Mouse (Mus musculus): ENCODE data around the gene Vmn1r4. TPM values are rescaled to one million over a fixed set of nuclear protein-coding genes. Genes with fewer than 3 reads are reported as not detected.

Vmn1r4 gene
- total and polyA plus RNA-seq, 2 experiments from 2014 or later = 0.37 to 0.46 TPM

DNA sequence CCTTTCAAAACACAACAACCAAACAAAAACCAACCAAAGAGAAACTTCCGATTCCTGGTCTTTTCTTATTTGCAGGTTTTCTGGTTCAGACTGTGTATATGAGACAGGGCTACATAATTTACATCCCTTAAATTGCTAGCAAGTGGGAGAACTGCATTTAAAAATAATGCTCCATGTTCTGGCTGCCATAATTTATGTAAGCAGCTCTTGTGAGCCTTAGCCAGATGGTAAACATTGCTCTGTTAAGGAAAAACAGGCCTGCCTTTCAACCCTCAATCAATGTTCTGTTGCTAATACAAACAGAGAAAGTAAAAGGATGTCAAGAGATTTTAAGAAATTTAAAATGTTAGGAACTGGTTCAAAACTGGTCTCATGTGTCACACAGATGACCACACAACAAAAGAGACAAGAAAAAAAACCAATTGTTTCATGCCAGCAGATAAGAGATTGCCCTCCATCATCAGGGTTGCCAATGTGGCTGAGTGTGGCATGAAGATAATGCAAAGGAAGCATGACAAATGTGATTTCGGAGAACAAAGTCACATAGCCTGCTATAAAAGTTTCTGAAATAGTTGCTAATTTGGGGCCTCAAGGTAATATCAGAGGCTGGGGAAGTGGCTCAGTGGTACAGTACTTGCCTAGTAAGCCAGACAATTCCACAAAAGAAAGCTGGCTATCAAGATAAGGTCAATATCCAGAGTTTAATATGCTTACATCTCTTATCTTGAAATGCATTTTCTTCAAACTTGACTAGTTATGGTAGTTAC is 10.5 kb upstream of the Vmn1r4 start:
- WGBS = 82% methylated on average over 2 of the region's 2 CpGs
- H3K9me3 ChIP-seq (ENCODE audit: low read length) = no peaks in the 10 kb centered on the region
- no peak for ATAC-seq
- no peak overlapping the region for H3K4me3 ChIP-seq (ENCODE audit: low read length)
- H3K4me2 ChIP-seq (ENCODE audit: low read depth, low read length) = no peak overlapping the region
- no peaks in the 10 kb centered on the region for H3K4me1 ChIP-seq (ENCODE audit: insufficient read depth, low read length)
- no peak overlapping the region for H3K9ac ChIP-seq (replicated peaks; ENCODE audit: low read length)
- no peak overlapping the region for H3K27ac ChIP-seq
- no peak for DNase-seq (ENCODE audit: low spot score)
- no peaks in the 10 kb centered on the region for H3K27me3 ChIP-seq (ENCODE audit: insufficient read depth, low read length)
- TF ChIP-seq CTCF (IDR thresholded peaks at IDR 0.05; ENCODE audit: low read depth) = no peak
- H3K36me3 ChIP-seq (ENCODE audit: insufficient read depth, low read length) = no peaks in the 10 kb centered on the region

DNA sequence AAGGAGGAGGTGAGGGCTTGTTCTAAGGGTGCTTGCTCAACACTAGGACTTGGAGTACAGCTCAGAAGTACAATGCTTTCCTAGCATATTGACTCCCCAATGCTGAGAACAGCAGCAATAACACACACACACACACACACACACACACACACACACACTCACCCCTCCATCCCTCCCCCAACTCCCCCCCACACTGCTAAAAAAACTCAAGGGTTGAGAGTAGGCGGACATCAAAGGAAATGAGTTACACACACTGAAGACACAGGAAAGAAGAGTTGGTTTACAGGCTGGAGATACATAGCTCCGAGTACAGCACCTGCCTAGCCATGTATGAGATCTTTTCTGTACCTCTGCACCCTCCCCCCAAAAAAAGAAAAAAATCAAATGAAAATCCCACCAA is 7.5 kb upstream of the Vmn1r4 start:
- Histone ChIP-seq H3K9ac (replicated peaks; ENCODE audit: low read length) (no peak overlapping the region), H3K9me3 (ENCODE audit: low read length) (no peaks in the 10 kb centered on the region), H3K4me1 (ENCODE audit: insufficient read depth, low read length) (no peaks in the 10 kb centered on the region), H3K27ac (no peak overlapping the region), H3K4me3 (ENCODE audit: low read length) (no peak overlapping the region), H3K27me3 (ENCODE audit: insufficient read depth, low read length) (no peaks in the 10 kb centered on the region), H3K4me2 (ENCODE audit: low read depth, low read length) (no peak overlapping the region), H3K36me3 (ENCODE audit: insufficient read depth, low read length) (no peaks in the 10 kb centered on the region)
- no peak for TF ChIP-seq CTCF (IDR thresholded peaks at IDR 0.05; ENCODE audit: low read depth)
- WGBS = 89% methylated on average over 2 of the region's 2 CpGs
- DNase-seq (ENCODE audit: low spot score) (no peak), ATAC-seq (no peak)

DNA sequence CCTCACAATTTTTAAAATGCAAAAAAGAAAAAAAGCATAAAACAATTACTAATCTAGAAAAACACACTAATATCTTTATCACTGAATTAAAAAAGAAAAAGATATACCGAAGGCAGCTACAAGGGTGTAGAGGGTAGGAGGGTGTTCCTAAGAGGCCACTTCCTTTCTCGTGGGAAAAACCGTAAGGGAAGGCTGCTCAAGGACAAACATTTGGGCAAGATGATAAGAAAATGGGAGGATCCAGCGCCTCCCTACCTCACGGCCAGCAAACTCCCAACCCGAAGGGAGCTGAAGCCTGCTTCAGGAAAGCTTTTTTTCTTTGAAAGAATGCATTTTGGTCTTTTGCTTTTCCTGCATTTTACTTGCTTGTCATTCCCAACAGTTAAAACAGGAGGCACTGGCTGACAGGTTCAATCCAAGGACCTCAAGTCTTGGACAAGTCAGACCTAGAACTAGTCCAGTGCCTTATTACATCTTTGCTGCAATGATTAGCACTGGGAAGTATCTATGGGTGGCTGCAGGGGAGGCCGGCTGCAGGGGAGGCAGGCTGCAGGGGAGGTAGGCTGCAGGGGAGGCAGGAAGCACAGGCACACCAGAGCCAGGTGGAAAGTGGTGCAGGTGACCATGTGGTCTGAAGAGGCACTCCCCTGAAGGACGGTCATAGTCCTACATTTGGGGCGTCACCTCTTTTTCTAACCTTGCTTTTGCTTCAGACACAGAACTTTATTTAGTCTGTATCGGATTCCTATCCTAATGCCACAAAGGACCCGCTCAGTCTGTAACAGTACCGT is 6.0 kb upstream of the Vmn1r4 start:
- 80% methylated on average over 12 of the region's 12 CpGs for WGBS
- Histone ChIP-seq H3K9me3 (ENCODE audit: low read length) (no peaks in the 10 kb centered on the region), H3K4me1 (ENCODE audit: insufficient read depth, low read length) (no peaks in the 10 kb centered on the region), H3K27me3 (ENCODE audit: insufficient read depth, low read length) (no peaks in the 10 kb centered on the region), H3K9ac (replicated peaks; ENCODE audit: low read length) (no peak overlapping the region), H3K4me2 (ENCODE audit: low read depth, low read length) (no peak overlapping the region), H3K36me3 (ENCODE audit: insufficient read depth, low read length) (no peaks in the 10 kb centered on the region), H3K27ac (no peak overlapping the region), H3K4me3 (ENCODE audit: low read length) (no peak overlapping the region)
- no peak for TF ChIP-seq CTCF (IDR thresholded peaks at IDR 0.05; ENCODE audit: low read depth)
- ATAC-seq = no peak
- DNase-seq (ENCODE audit: low spot score) = no peak

DNA sequence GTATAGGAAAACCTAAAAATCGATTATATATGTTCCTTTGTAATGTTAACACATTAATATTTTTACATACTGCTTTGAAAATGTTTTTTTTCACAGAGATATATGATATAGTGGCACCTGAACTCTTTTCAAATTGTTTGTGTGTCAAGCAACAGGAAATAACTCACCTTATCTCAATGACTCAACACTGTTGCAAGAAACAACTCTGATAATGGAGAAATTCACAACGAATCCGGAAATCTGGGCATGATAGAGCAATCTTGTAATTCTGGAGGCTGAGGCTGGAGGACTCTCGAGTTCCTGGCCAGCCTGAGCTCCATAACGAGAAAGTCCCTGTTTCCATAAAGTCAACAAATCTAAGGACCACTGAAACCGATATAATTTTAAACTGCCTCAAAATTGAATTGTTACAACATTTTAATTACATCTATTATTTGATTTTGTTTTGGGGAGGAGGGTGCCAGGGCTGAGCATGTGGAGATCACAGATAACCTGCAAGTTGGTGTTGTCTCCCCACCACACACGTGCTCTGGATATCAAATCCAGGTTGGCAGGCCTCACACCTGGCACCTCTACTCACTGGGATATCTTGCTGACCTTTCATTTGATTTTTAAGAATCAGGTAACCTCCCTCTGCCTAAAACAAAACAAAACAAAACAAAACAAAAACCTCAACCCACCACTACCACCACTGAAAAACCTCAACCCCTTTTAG is 4.3 kb upstream of the Vmn1r4 start:
- no peaks in the 10 kb centered on the region for H3K36me3 ChIP-seq (ENCODE audit: insufficient read depth, low read length)
- ATAC-seq = no peak
- no peaks in the 10 kb centered on the region for H3K9me3 ChIP-seq (ENCODE audit: low read length)
- no peak overlapping the region for H3K4me3 ChIP-seq (ENCODE audit: low read length)
- DNase-seq (ENCODE audit: low spot score) = no peak
- TF ChIP-seq CTCF (IDR thresholded peaks at IDR 0.05; ENCODE audit: low read depth) = no peak
- no peak overlapping the region for H3K4me2 ChIP-seq (ENCODE audit: low read depth, low read length)
- no peak overlapping the region for H3K9ac ChIP-seq (replicated peaks; ENCODE audit: low read length)
- H3K27me3 ChIP-seq (ENCODE audit: insufficient read depth, low read length) = no peaks in the 10 kb centered on the region
- H3K4me1 ChIP-seq (ENCODE audit: insufficient read depth, low read length) = 0 out of 2 replicates have a peak, but pooled peaks cover 2% of the 10 kb centered on the region
- H3K27ac ChIP-seq = no peak overlapping the region
- WGBS = 94% methylated on average over 7 of the region's 7 CpGs

DNA sequence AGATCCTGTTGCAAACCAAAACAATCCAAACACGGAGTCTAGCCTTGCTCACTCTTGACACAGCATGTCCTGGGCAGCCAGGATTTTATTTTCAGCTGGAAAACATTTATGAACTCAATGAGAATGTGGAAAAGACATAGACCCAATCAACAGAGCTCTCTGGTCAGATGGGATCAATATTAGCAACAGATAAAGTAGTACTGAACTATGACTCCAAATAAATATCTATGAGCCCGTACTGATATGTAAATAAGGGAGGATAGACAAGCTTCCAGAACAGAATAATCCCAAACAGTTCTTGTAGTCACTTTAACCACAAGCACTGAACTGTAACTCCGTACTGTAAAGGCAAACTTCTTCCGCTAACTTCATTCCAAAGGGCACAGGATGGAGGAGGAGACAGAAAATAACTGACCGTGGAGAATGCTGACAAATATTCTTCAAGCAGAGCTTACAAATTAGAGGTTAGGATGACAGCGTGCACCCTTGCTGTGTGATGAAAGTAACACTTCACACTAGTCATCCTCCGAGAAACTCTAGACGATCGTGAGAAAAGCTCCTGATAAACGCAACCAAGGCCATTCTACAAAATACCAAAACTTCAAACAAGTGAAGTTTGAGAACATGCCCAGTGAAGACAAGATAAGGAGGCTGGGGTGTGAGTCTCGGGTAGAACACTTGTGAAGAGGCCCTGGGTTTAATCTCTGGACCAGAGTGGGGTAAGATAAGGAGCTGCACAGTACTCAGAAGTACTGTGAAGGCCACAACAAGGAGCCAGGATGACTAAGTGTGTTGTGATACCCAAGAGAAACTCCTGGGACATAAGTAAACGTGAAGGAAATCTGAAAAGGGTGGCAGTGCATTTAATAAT is 3.4 kb upstream of the Vmn1r4 start:
- H3K4me2 ChIP-seq (ENCODE audit: low read depth, low read length) = no peak overlapping the region
- H3K9ac ChIP-seq (replicated peaks; ENCODE audit: low read length) = no peak overlapping the region
- H3K36me3 ChIP-seq (ENCODE audit: insufficient read depth, low read length) = no peaks in the 10 kb centered on the region
- TF ChIP-seq CTCF (IDR thresholded peaks at IDR 0.05; ENCODE audit: low read depth) = no peak
- H3K4me1 ChIP-seq (ENCODE audit: insufficient read depth, low read length) = 0 out of 2 replicates have a peak, but pooled peaks cover 6% of the 10 kb centered on the region
- no peak overlapping the region for H3K4me3 ChIP-seq (ENCODE audit: low read length)
- DNase-seq (ENCODE audit: low spot score) (no peak), ATAC-seq (no peak)
- no peaks in the 10 kb centered on the region for H3K9me3 ChIP-seq (ENCODE audit: low read length)
- no peaks in the 10 kb centered on the region for H3K27me3 ChIP-seq (ENCODE audit: insufficient read depth, low read length)
- H3K27ac ChIP-seq = no peak overlapping the region
- 76% methylated on average over 12 of the region's 12 CpGs for WGBS

DNA sequence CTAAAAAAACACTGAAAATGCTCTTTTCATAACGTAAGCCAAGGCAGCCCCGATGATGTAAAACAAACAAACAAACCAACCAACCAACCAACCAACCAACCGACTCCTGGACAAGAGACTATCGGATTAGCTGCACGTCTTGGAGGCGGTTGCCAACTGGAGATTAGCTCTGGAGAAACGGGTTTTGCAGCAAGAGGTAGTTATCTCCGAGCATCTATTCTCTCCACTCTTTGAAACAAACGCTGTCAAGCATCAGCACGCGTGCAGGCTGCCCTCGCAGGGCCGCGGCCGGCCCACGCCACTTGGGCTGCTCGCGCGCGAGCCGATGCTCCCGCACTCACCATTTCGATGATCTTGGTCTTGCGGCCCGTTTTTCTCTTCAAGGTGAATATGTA is 487 bp upstream of the Vmn1r4 start:
- TF ChIP-seq CTCF (IDR thresholded peaks at IDR 0.05; ENCODE audit: low read depth) = no peak
- ATAC-seq = no peak
- H3K36me3 ChIP-seq (ENCODE audit: insufficient read depth, low read length) = no peaks in the 10 kb centered on the region
- H3K9me3 ChIP-seq (ENCODE audit: low read length) = no peaks in the 10 kb centered on the region
- H3K27me3 ChIP-seq (ENCODE audit: insufficient read depth, low read length) = no peaks in the 10 kb centered on the region
- peak overlapping the region; percentile 64 for H3K4me2 ChIP-seq (ENCODE audit: low read depth, low read length)
- no peak for DNase-seq (ENCODE audit: low spot score)
- peak overlapping the region; percentile 75 for H3K9ac ChIP-seq (replicated peaks; ENCODE audit: low read length)
- H3K27ac ChIP-seq = peak overlapping the region; percentile 88
- 0 out of 2 replicates have a peak, but pooled peaks cover 6% of the 10 kb centered on the region for H3K4me1 ChIP-seq (ENCODE audit: insufficient read depth, low read length)
- peak overlapping the region; percentile 69 for H3K4me3 ChIP-seq (ENCODE audit: low read length)
- under 1% methylated on average over 25 of the region's 25 CpGs for WGBS

Data from hindbrain, postnatal 0 days (tissue).